Mouse (Mus musculus): Measurements from ENCODE around the gene Prkce.

DNA sequence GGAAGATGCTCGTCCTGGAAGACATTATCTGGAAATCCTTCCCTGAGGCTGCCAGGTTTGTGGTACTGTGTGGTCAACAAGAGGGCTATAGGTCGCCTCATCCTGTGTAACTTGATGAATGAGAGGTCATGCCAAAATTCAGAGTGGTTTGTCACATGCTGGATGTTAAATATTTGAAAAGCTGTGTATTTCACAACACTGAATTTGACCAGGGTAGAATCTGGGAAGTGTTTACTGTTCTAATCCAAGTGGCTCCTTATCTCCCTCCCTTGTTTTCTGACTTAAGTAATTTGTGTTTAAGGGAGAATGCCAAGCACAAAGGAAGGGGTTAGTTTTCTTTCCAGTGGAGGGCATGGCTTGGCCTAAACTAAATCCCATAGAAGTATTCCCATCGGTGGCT lies 355.8 kb downstream of the Prkce start:
- TF ChIP-seq CTCF (IDR thresholded peaks at IDR 0.05; ENCODE audit: borderline replicate concordance, insufficient read depth, low read length) (no peak), POLR2A (IDR thresholded peaks at IDR 0.05; ENCODE audit: low read depth, low read length) (no peak)
